Mouse (Mus musculus): ENCODE measurements around the gene Dpagt1.
"Not testable (repeated sequence)": the region's sequence is repeated elsewhere in the genome, so short reads cannot be mapped to it uniquely, and the experiment has no call there.

Gene Dpagt1

GRCm38 (mm10) chr9:44325768-44326370 lies at the start of gene Dpagt1:
Dpagt1 (plus strand) TSS chr9:44326019.
- in situ Hi-C loops (cut with MboI; ENCODE audit: low sequenced_read_pairs): no loop called here

- in situ Hi-C loops (cut with MboI; ENCODE audit: low sequenced_read_pairs): no loop called here
These were observed 42.6 kb upstream of the Dpagt1 start for GRCm38 (mm10) chr9:44283183-44283582.

GRCm38 (mm10) chr9:44286256-44286850 lies 39.5 kb upstream of the Dpagt1 start:
- in situ Hi-C loops (cut with MboI; ENCODE audit: low sequenced_read_pairs): no loop called here

GRCm38 (mm10) chr9:44287003-44287400 lies 38.8 kb upstream of the Dpagt1 start:
- in situ Hi-C loops (cut with MboI; ENCODE audit: low sequenced_read_pairs): no loop called here

DNA sequence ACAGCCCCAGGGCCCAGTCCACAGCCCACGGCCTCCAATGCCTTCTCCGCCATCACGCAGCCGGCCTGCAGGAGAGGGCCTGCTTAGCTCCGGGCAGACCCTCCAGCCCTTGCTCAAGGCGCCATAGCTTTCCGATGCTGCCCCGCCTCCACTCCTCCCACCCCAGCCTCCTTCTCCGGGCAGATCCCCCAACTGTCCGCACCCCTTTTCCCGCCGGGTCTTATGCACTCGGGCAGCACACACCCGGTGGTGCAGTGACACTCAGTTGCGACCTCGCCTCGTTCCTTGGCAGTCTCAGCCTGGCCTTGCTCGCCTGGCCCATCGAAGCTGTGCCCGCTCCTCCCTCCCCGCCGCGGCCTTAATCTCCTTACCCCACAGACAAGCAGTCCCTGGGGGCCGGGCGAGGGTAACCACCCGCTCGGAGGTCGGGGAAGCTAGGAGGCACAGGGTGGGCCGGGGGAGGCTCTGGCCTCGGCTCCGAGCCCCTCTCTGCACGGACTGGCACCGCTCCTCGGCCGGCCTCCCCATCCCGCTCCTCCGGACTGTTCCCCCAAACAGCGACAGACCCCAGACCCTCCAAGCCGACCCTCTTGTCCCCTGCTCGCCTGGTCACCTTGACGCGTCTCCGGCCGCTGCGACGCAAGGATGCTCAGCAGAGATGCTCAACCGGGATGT lies 38.3 kb upstream of the Dpagt1 start:
- in situ Hi-C loops (cut with MboI; ENCODE audit: low sequenced_read_pairs): no loop called here

DNA sequence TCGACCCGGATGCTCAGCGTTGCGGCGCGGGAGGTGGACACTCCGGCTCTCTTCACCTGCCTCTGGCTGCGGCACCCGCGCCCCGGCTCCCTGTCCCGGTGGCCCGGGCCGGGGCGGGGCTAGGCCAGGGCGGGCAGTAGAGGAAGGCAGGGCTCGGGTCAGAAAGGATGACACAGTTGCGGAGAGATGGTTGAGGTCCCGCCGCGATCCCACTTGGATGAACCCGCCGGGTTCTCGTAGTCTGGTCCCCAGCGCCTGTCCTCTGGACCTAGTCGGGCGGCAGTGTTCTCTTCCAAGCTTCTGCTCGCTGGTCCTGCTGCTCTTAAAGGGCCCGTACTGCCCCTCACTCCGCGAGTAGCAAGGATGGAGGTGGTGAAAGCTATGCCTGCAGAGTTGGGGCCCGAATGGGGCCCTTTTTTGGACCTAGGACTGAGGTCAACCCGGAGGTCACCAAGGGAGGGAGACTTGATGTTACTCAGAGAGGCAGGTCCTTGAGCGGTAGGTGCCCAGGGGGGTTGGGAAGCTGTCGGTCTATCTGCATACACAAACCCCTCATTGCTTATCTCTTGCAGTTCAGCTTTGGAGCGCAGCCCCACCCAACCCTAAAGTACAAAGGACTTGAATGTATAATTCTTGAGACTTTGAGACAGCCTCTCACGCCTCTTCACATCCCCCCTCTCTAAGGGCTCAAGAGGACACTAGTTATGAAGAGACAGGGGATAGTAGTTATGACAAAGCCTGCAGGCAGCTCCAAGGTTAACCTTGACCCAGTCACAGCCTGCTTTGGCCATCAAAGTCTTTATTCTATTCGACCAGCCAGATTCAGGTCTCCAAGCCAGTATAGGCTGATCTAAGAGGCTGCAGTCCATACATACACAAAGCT lies 37.5 kb upstream of the Dpagt1 start, which contains the start of gene Abcg4:
Abcg4 (minus strand) TSS at position 540 of the 883 bp plus-strand sequence.
- in situ Hi-C loops (cut with MboI; ENCODE audit: low sequenced_read_pairs): no loop called here

- in situ Hi-C loops (cut with MboI; ENCODE audit: low sequenced_read_pairs): no loop called here
These were observed 36.9 kb upstream of the Dpagt1 start for GRCm38 (mm10) chr9:44288959-44289291.

DNA sequence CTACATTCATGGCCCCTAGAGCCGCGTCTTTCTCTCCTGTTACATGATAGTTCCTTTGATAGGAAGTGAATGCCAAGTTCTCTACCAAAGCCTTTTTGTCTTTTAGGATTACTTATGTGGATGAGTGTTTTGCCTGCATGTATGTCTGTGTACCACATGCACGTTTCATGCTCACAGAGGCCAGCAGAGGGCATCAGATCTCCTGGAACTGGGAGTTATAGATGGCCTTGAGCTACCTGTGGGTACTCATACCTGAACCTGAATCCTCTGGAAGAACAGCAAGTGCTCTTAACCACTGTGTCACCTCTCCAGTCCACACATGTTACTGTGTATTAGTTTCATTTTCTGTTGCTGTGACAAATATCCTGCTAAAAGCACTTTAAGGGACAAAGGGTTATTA lies 33.3 kb upstream of the Dpagt1 start:
- in situ Hi-C loops (cut with MboI; ENCODE audit: low sequenced_read_pairs): no loop called here

GRCm38 (mm10) chr9:44300001-44300400 lies 25.8 kb upstream of the Dpagt1 start:
- in situ Hi-C loops (cut with MboI; ENCODE audit: low sequenced_read_pairs): not testable (repeated sequence)

DNA sequence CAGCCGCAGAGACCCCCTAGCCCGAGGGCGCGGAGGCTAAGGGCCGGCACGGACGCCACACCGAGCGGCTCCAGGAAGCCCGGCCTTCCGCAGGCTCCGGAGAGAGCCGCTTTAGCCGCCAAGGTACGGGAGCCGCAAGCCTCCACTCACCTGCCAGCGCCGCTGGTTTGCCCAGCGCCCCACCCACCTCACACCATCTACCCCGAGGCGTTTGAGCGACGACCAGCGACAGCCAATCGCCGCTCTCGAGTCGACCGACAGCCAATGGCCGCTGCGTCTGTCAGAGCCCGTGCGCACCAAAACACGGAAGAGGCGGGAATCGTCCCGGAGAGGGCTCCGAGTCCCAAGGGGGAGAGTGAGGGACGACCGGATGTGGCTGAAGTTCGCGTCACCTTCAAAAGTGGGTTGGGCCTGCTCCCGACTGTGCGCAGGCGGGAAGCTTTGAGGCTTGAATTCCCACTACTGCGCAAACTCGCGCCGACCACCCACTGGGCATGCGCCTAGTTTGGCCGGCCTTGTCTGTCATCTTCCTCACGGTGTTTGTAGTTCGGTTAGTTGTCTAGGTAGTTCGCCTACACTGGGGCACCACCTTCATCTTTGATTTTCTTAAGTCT lies 20.2 kb upstream of the Dpagt1 start, which contains the start of gene Hinfp:
Hinfp (minus strand) TSS at position 206 of the 614 bp plus-strand sequence.
- in situ Hi-C loops (cut with MboI; ENCODE audit: low sequenced_read_pairs): no loop called here

DNA sequence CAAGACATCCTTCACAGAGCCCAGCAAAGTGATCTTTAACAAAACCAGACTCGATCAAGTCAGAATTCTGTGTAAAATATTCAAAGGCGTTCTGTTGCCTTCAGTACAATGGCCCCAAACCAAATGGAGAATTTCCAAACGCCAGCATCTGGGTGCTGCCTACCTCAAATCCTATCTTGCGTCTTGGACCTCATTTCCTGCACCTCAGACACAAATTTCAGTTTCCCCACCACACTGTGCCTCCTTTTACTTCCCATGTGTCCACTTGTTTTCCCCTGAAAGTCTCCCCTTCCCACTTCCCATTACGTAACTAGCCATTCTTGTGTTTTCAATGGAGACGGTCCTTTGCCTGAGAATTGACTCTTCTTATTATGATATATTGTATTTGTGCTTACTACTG lies 19.3 kb upstream of the Dpagt1 start:
- in situ Hi-C loops (cut with MboI; ENCODE audit: low sequenced_read_pairs): no loop called here

DNA sequence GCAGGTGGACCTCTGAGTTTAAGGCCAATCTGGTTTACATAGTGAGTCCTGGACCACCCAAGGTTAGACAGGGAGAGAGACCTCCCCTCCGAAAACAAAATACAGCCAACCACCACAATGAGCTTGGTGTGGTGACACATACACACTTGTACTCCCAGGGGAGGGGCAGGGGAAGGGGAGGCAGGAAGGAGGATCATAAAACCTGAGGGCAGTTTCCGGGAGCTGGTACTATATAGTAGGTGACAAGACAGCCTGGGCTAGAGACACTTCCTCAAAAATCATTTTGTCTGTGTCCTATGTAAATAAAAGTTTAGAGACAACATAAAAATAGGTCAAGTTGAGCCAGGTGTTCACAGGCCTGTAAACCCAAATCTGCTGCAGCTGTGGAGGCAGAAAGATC lies 18.6 kb upstream of the Dpagt1 start:
- in situ Hi-C loops (cut with MboI; ENCODE audit: low sequenced_read_pairs): no loop called here

DNA sequence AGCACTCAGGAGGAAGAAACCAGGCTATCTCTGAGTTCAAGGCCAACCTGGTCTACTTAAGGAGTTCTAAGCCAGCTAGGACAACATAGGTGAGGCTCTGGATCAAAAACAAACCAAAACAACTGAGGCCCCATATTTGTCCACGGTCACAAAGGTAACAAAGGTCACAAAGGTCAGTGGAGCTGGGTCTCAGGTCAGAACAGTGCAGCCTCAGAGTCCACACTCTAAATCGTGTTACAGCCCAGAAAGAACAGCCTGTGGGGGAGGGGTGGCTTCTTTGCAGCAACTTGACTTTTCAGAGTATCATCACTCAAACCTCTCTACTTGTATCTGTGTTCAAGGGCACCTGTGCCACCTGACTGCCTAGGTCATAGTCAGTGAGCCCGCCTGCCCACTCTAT lies 16.1 kb upstream of the Dpagt1 start:
- in situ Hi-C loops (cut with MboI; ENCODE audit: low sequenced_read_pairs): no loop called here

- in situ Hi-C loops (cut with MboI; ENCODE audit: low sequenced_read_pairs): no loop called here
These were observed 15.1 kb upstream of the Dpagt1 start for GRCm38 (mm10) chr9:44310750-44311135.

DNA sequence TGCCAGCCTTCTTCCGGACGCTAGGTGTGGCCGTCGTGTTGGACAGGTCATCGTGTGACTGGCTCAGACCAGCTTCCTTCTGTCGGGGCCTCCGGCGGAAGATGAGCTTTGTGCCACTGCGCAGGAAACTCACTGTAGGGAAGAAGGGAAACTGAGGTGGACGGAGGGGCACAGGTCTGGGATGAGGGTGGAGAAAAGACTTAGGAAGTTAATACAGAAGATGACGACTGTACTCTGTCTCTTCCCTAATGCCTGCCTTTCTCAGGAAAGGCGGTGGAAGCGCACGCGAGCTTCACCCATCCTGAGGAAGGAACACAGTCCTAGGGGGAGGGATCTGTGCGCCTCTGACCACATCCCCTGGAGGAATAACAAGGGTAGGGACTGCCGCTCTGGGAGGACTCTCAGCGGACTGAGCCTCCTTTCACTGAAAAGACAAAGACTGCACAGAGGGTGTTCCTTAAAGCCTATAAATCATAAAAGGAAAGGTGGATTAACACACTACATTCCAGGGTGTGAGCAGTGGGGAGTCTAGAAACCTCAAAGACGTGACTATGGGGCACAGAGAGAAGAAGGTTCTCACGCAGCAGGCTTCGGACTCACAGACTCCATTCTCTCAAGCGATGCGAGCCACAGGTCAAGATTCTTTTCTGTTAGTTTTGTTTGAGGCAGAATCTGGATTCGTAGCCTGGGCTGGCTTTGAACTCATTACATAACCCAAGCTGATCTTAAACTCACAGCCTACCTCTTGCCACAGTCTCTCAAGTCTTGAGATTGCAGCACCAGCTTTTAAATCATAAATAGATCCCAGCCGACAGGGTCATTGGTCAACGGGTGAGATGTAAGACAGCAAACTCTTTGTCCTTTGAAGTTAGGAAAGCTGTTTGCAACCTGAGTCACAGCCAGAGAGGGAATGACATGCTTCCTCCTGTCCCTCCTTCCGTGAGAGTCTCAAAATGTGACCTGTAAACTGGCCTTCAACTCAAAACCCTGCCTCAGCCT lies 14.4 kb upstream of the Dpagt1 start:
- in situ Hi-C loops (cut with MboI; ENCODE audit: low sequenced_read_pairs): no loop called here

DNA sequence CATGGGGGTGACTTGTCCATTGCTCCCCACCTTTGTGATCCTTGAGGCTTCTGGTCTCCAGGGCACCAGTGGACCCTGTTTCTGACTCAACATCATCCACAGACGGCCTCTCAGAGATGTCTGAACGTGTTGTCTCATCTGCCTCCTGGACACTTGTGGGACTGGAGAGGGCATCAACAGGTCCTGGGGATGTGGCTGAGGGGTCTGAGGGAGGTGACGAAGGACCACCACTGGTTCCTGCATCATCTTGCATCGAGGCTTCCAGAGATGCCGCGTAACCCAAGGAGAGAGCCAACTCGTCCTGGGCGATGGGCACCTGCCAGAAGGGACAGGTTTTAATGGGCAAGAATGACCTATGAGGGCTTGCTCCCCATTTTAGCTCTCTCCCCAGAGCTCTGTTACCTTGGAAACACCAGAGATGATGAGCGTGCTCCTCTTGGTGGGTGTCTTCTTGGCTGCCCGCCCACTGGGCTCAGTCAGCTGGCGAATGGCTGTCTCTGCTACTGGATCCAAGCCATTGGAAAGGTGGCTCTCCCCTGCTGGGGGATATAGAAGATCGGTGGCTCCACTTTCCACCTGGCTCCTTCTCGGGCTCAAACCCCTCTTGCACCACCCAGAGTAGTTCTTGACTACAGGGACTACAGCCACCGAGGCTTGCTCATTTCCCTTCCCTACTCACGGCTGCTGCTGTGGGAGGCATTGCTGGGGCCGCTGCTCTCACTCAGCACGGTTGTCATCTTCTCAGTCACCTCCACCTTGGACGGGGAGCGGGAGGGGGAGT lies 12.2 kb upstream of the Dpagt1 start:
- in situ Hi-C loops (cut with MboI; ENCODE audit: low sequenced_read_pairs): no loop called here

GRCm38 (mm10) chr9:44314257-44314547 lies 11.6 kb upstream of the Dpagt1 start:
- in situ Hi-C loops (cut with MboI; ENCODE audit: low sequenced_read_pairs): no loop called here

- in situ Hi-C loops (cut with MboI; ENCODE audit: low sequenced_read_pairs): no loop called here
These were observed 10.9 kb upstream of the Dpagt1 start for GRCm38 (mm10) chr9:44314910-44315309.

DNA sequence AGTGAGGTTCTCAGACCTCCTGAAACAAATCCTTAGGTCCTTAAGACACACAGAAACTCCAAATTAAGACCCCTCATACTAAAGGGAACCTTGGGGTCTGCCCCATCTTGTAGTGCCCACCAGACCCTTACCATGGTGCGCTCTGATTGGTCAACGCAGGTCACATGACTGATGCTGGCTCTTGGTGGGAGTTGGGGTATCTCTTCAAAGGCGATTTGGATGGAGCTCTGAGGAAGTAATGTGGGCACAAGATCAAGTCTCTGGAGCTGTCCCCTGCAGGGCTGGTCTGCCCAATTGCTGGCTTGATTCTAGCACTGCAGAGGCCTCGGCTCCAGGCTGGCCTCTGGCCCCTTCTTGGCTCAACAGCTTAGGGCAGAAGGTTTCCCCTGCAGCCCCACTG lies 8.4 kb upstream of the Dpagt1 start:
- in situ Hi-C loops (cut with MboI; ENCODE audit: low sequenced_read_pairs): no loop called here

Measured in CH12F3 (cell line).